In genomic region chr2:126663481-126663880, GRCm38 (mm10) we compare ENCODE assay signal across 8 mouse cellular contexts. TPM values are rescaled to one million over a fixed set of nuclear protein-coding genes. Genes with fewer than 3 reads are reported as not detected.
DNase-seq lines count a peak whose midpoint lies in the region; ATAC-seq and TF ChIP-seq lines count a peak whose summit lies in the region.

No protein-coding gene starts in this region.

- DNase-seq in forebrain, embryonic 14.5 days (ENCODE audit: low spot score): peak; percentile 73
- no peak for DNase-seq in liver, postnatal 0 days
- no peak for DNase-seq in liver, embryonic 11.5 days (ENCODE audit: low spot score)
- peak; percentile 54 for DNase-seq in c-Kit-positive CD71-positive TER-119-negative erythroid progenitor cells, embryonic 14.5 days (ENCODE audit: low read depth)
- DNase-seq in mesoderm, embryonic 11.5 days (ENCODE audit: low read depth, low spot score): peak; percentile 22
- no peak for DNase-seq in ovary, postnatal 14 days (ENCODE audit: low spot score)
- DNase-seq in gastrocnemius, postnatal 14 days: no peak

- no peak overlapping the region for H3K27ac ChIP-seq in forebrain, embryonic 14.5 days (ENCODE audit: low read depth, low read length)
- H3K27ac ChIP-seq in forebrain, embryonic 12.5 days: no peak overlapping the region
- H3K27ac ChIP-seq in liver, postnatal 0 days (ENCODE audit: low read depth): no peak overlapping the region
- H3K27ac ChIP-seq in liver, embryonic 11.5 days (ENCODE audit: low read depth, low read length): no peak overlapping the region

- 61% methylated on average over 4 of the region's 4 CpGs for WGBS in forebrain, embryonic 14.5 days
- 68% methylated on average over 4 of the region's 4 CpGs for WGBS in forebrain, embryonic 12.5 days
- WGBS in liver, postnatal 0 days (ENCODE audit: insufficient replicate concordance): 37% methylated on average over 4 of the region's 4 CpGs
- WGBS in liver, embryonic 11.5 days: 51% methylated on average over 4 of the region's 4 CpGs

- no peaks in the 10 kb centered on the region for H3K4me1 ChIP-seq in forebrain, embryonic 14.5 days (ENCODE audit: control insufficient read depth, insufficient read depth, low read length)
- H3K4me1 ChIP-seq in forebrain, embryonic 12.5 days: no peaks in the 10 kb centered on the region
- peaks cover 2% of the 10 kb centered on the region for H3K4me1 ChIP-seq in liver, postnatal 0 days (ENCODE audit: insufficient read depth)
- no peaks in the 10 kb centered on the region for H3K4me1 ChIP-seq in liver, embryonic 11.5 days (replicated peaks; ENCODE audit: control insufficient read depth, insufficient read depth, low read length)

- H3K9ac ChIP-seq in forebrain, embryonic 14.5 days (ENCODE audit: low read length): no peak overlapping the region
- H3K9ac ChIP-seq in forebrain, embryonic 12.5 days: no peak overlapping the region
- H3K9ac ChIP-seq in liver, postnatal 0 days (replicated peaks): no peak overlapping the region
- H3K9ac ChIP-seq in liver, embryonic 11.5 days (ENCODE audit: low read depth, low read length): no peak overlapping the region

- no peaks in the 10 kb centered on the region for H3K27me3 ChIP-seq in forebrain, embryonic 14.5 days (replicated peaks; ENCODE audit: control insufficient read depth, insufficient read depth, low read length)
- no peaks in the 10 kb centered on the region for H3K27me3 ChIP-seq in forebrain, embryonic 12.5 days
- H3K27me3 ChIP-seq in liver, postnatal 0 days (ENCODE audit: insufficient read depth, low read length): no peaks in the 10 kb centered on the region
- H3K27me3 ChIP-seq in liver, embryonic 11.5 days (replicated peaks; ENCODE audit: control insufficient read depth, insufficient read depth, low read length): no peaks in the 10 kb centered on the region

- peak; percentile 77 for TF ChIP-seq CTCF in liver, postnatal 0 days (IDR thresholded peaks at IDR 0.05; ENCODE audit: low read depth)

- H3K36me3 ChIP-seq in forebrain, embryonic 14.5 days (ENCODE audit: control insufficient read depth, insufficient read depth, low read length): no peaks in the 10 kb centered on the region
- H3K36me3 ChIP-seq in forebrain, embryonic 12.5 days (replicated peaks): no peaks in the 10 kb centered on the region
- H3K36me3 ChIP-seq in liver, postnatal 0 days (replicated peaks; ENCODE audit: insufficient read depth, low read length): no peaks in the 10 kb centered on the region
- H3K36me3 ChIP-seq in liver, embryonic 11.5 days (ENCODE audit: control insufficient read depth, insufficient read depth, low read length): no peaks in the 10 kb centered on the region

- no peak overlapping the region for H3K4me3 ChIP-seq in forebrain, embryonic 14.5 days (ENCODE audit: low read depth, low read length)
- H3K4me3 ChIP-seq in forebrain, embryonic 12.5 days (replicated peaks): no peak overlapping the region
- H3K4me3 ChIP-seq in liver, postnatal 0 days (ENCODE audit: low read depth, low read length): no peak overlapping the region
- no peak overlapping the region for H3K4me3 ChIP-seq in liver, embryonic 11.5 days (ENCODE audit: low read depth, low read length)

- no peaks in the 10 kb centered on the region for H3K9me3 ChIP-seq in forebrain, embryonic 14.5 days (replicated peaks; ENCODE audit: control insufficient read depth, low read length)
- no peaks in the 10 kb centered on the region for H3K9me3 ChIP-seq in forebrain, embryonic 12.5 days
- no peaks in the 10 kb centered on the region for H3K9me3 ChIP-seq in liver, postnatal 0 days (ENCODE audit: low read length)
- H3K9me3 ChIP-seq in liver, embryonic 11.5 days (ENCODE audit: control insufficient read depth, low read length): no peaks in the 10 kb centered on the region

- ATAC-seq in forebrain, embryonic 14.5 days: no peak
- no peak for ATAC-seq in forebrain, embryonic 12.5 days (ENCODE audit: low FRiP score)
- ATAC-seq in liver, postnatal 0 days: no peak
- no peak for ATAC-seq in liver, embryonic 11.5 days (replicated peaks; ENCODE audit: low FRiP score)

- TF ChIP-seq EP300 in liver, postnatal 0 days (IDR thresholded peaks at IDR 0.05; ENCODE audit: low read depth): no peak

- intact Hi-C loops in gastrocnemius, postnatal 14 days (cut with DNase I; ENCODE audit: low total_unique reads): loop anchor here (10.0 kb wide), 1 partner anchor 69 kb away; no protein-coding TSS in a partner anchor

- H3K4me2 ChIP-seq in forebrain, embryonic 14.5 days (ENCODE audit: low read length): no peak overlapping the region
- H3K4me2 ChIP-seq in forebrain, embryonic 12.5 days: no peak overlapping the region
- H3K4me2 ChIP-seq in liver, postnatal 0 days (ENCODE audit: low read depth, low read length): no peak overlapping the region
- H3K4me2 ChIP-seq in liver, embryonic 11.5 days: no peak overlapping the region

RNA-seq across cellular contexts. Expression of gene Gabpb1, which starts 12.7 kb away (rescaled TPM):
- polyA plus RNA-seq in forebrain, embryonic 14.5 days (2014; fragmentation: Nextera tagmentation; extraction: Ambion mirVana): 60.3 and 63.9 TPM in 2 replicates
- 75.5 and 85.3 TPM in 2 replicates for polyA plus RNA-seq in forebrain, embryonic 12.5 days (2016; fragmentation: Nextera tagmentation; extraction: Ambion mirVana)
- polyA plus RNA-seq in liver, postnatal 0 days (2015; fragmentation: Nextera tagmentation; extraction: Ambion mirVana): 12.6 and 13.2 TPM in 2 replicates
- 41.0 and 46.4 TPM in 2 replicates for polyA plus RNA-seq in liver, embryonic 11.5 days (2014; fragmentation: Nextera tagmentation; extraction: Ambion mirVana)
- 1 to 10 TPM; 7.4 to 8.8 TPM for total RNA-seq in gastrocnemius, postnatal 14 days (2021)

RNA-seq across cellular contexts. Expression of gene Usp8, which starts 43.6 kb away (rescaled TPM):
- polyA plus RNA-seq in forebrain, embryonic 14.5 days (2014; fragmentation: Nextera tagmentation; extraction: Ambion mirVana): 27.8 and 28.8 TPM in 2 replicates
- 39.7 and 41.6 TPM in 2 replicates for polyA plus RNA-seq in forebrain, embryonic 12.5 days (2016; fragmentation: Nextera tagmentation; extraction: Ambion mirVana)
- polyA plus RNA-seq in liver, postnatal 0 days (2015; fragmentation: Nextera tagmentation; extraction: Ambion mirVana): 11.2 and 12.9 TPM in 2 replicates
- polyA plus RNA-seq in liver, embryonic 11.5 days (2014; fragmentation: Nextera tagmentation; extraction: Ambion mirVana): 38.3 and 42.4 TPM in 2 replicates
- 10 to 100 TPM; 16.2 to 18.0 TPM for total RNA-seq in gastrocnemius, postnatal 14 days (2021)

RNA-seq across cellular contexts. Expression of gene Hdc, which starts 44.4 kb away (rescaled TPM):
- 1.1 and 1.6 TPM in 2 replicates for polyA plus RNA-seq in forebrain, embryonic 14.5 days (2014; fragmentation: Nextera tagmentation; extraction: Ambion mirVana)
- polyA plus RNA-seq in forebrain, embryonic 12.5 days (2016; fragmentation: Nextera tagmentation; extraction: Ambion mirVana): 0.90 and 0.91 TPM in 2 replicates
- polyA plus RNA-seq in liver, postnatal 0 days (2015; fragmentation: Nextera tagmentation; extraction: Ambion mirVana): 4.5 and 6.0 TPM in 2 replicates
- polyA plus RNA-seq in liver, embryonic 11.5 days (2014; fragmentation: Nextera tagmentation; extraction: Ambion mirVana): 7.4 and 9.4 TPM in 2 replicates
- total RNA-seq in gastrocnemius, postnatal 14 days (2021): 1 to 10 TPM in 1 of 2 experiments, under 1 TPM in 1; 0.37 to 1.5 TPM

Comparison
In these comparisons a context has a peak if more than half of its experiments do, and no peak if none do; other contexts are left out.
1. DNase-seq: peak in forebrain, embryonic 14.5 days (single experiment), c-Kit-positive CD71-positive TER-119-negative erythroid progenitor cells, embryonic 14.5 days (single experiment) and mesoderm, embryonic 11.5 days (single experiment); none in liver, postnatal 0 days (single experiment), liver, embryonic 11.5 days (single experiment), ovary, postnatal 14 days (single experiment) and gastrocnemius, postnatal 14 days (single experiment).